Mouse (Mus musculus) spleen, adult 18-20 months (tissue): ENCODE measurements around the gene Rcn3.
"Not testable (repeated sequence)": the region's sequence is repeated elsewhere in the genome, so short reads cannot be mapped to it uniquely, and the experiment has no call there.

ENCODE experiments used
- DNase-seq, 2 experiments: peaks; one replicate each; pipeline ENCODE4 v3.0.0; 2022; ENCODE audit warnings: mixed read lengths in 2 of 2

The Rcn3 gene

GRCm38 (mm10) chr7:45124224-45125143, 32.5 kb upstream of the Rcn3 start, which contains the start of gene Rps11:
Gene Rps11, minus strand, starts transcription at chr7:45124439.
- DNase-seq: peak; percentile 96 to 98

- DNase-seq: peak; percentile 52 to 62
Observed at GRCm38 (mm10) chr7:45123186-45123570, 31.2 kb upstream of the Rcn3 start.

GRCm38 (mm10) chr7:45122561-45123185, 30.7 kb upstream of the Rcn3 start:
- no peak for DNase-seq

DNA sequence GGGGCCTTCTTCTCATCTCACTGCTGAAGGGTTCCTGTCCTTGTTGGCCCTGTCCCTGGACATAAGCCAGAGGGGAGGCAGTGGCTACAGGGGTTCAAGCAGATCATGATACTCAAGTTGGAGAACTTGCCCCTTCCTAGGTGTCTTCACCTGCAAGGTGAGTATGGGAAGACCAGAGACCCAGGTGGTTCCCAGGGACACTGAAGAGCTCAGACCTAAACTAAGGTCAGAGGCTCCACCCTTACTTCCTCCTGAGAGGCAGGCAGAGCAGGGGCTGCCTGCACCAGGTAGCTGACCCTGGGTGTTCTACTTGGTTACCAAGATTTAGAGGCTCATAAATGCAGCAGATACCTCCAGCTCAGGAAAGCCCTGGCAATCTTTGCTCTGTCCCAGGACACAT, 29.9 kb upstream of the Rcn3 start:
- DNase-seq: no peak

DNA sequence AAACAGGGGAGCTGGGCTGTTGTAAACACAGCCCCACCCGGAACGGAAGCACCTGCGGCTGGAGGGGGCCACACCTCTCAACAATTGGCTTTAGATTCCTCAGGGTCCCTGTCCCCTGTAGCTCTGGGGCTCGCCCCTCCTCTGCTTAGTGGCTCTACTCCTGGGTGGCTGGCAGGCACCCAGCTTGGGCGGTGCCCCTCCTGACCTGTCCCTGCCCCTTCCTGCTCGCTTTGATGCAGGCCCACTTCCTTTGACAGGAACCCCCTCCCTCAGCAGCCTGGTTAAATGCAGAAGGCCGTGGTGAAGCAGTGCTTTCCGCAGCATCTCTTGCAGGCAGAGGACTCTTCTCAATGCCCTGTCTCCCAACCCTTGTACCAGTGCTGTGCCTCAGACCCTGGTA, 29.4 kb upstream of the Rcn3 start:
- peak; percentile 79 to 88 for DNase-seq

DNA sequence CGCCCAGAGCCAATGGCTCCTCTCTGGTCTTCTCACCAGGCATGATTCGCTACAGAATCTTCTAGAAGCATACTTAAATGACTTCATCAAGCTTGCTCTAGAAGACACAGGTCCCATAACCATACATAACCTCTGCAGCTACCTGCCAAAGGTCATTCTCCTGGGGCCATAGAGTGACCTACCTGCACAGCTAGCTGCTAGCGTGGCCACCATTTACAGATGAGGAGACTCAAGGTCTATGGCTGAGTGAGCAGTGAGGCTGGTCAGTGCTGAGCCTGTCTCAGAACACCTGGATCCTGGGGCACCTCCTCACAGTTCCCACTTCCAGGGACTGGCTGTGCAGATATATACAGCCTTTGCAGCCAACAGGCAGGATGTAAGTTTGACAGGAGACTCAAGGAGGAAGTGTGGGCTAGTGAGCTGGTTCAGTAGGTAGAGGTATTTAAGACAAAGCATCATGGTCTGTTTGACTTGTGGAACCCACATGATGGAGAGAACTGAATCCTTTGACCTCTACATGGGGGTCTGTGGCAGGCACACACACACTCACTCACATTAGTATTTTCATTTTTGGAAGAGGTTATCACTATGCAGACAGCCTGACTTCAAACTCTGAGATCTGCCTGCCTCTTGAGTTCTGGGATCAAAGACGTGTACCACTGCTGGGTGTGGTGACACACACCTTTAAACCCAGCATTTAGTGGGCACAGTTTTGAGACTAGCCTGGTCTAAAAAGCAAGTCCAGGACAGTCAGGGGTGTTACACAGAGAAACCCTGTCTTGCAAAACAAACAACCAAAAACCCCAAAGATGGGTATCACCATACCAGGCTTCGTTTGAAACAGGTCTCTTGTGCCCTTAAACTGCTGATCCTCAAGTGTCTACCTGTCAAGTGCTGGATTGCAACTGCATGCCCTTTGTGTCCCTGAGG, 28.0 kb upstream of the Rcn3 start:
- DNase-seq: no peak

DNA sequence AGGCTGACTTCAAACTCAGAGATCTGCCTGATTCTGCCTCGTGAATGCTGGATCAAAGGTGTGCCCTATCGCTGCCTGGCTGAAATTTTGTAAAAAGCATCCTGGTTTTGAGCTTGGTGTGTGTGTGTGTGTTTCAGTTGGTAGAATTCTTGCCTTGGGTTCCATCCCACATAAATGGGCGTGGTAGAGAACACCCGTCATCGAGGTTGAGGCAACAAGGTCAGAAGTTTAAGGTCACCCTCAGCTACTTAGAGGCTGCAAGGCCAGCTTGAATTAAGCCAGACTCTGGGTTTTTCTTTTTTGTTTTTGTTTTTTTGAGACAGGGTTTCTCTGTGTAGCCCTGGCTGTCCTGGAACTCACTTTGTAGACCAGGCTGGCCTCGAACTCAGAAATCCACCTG, 26.3 kb upstream of the Rcn3 start:
- no peak for DNase-seq

DNA sequence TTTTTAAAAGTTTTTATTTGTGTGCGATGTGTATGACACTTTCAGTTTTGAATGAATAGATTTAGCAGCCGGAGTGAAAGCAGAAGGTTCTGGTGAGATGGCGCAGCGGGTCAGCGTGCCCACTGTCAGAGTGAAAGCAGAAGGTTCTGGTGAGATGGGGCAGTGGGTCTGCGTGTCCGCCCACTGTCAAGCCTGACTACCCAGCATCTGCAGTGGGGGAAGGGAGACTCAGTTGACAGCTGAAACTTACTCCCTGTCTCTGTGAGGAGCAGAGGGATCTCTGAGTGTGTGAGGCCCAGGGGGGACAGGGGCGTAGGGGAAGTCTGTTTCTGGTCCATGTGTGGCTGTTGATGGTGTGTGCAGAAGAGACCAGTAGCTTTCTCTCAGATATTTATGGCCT, 25.5 kb upstream of the Rcn3 start:
- peak in 1 of 2 experiments; percentile 45 for DNase-seq

- DNase-seq: no peak
Observed at GRCm38 (mm10) chr7:45113476-45113875, 21.5 kb upstream of the Rcn3 start.

- no peak for DNase-seq
Observed at GRCm38 (mm10) chr7:45112529-45112928, 20.5 kb upstream of the Rcn3 start.

DNA sequence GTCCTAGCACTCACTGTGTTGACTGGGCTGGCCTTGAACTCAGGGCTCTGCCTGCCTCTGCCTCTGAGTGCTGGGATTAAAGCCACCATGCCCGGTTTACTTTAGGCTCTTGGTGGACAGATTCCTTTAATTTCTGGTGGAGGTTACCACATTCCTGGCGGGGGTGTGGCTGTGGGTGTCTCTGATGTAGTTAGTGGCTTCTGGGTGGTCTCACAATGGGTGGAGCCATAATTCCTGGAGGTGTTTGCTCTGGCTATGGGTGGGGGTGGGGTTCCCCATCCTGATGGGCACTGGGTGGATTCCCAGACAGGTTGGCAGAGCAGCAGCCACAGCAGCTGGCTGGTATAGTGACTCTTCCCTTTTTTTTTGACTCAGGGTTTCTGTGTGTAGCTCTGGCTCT, 19.9 kb upstream of the Rcn3 start:
- no peak for DNase-seq

- not testable (repeated sequence) for DNase-seq
Observed at GRCm38 (mm10) chr7:45110089-45110488, 18.1 kb upstream of the Rcn3 start.

GRCm38 (mm10) chr7:45107052-45107645, 15.1 kb upstream of the Rcn3 start:
- no peak for DNase-seq

DNA sequence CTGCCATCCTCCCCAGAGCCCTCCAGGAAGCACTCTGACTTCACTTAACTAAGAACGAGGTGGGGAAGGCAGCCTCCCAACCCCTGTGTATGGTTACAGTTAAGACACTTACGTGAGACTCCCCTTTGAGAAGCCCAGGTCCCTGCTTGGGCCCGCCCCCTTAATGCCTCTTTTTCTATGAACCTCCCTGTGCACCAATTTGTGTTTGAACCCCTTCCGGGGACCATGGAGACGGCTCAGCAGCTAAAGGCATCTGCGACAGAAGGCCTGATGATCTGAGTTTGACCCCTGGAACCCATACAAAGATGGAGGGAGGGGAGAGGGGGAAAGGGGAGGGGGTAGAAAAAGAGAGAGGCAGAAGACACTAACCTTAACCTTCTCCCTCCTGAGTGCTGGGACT, 14.4 kb upstream of the Rcn3 start:
- DNase-seq: no peak

- DNase-seq: no peak
Observed at GRCm38 (mm10) chr7:45105491-45105890, 13.5 kb upstream of the Rcn3 start.

DNA sequence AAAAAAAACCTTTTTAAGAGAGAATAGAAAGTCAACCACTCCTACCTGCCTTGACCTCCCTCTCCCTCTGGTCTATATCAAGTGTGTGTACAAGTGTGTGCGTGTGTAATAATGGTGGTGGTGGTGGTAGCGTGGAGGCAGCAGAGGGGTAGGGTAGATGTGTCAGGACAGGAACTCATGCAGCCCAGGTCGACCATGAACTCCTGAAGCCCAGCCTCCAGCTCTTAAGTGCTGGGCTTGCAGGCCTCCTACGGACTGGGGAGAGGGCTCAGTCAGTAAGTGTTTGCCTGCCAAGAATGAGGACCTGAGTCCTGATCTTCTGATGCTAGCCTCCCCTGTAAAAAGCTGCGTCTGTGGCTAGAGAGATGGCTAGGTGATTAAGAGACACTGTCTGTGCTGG, 12.9 kb upstream of the Rcn3 start:
- no peak for DNase-seq

GRCm38 (mm10) chr7:45103652-45104180, 11.7 kb upstream of the Rcn3 start, which contains the start of gene Fcgrt:
Gene Fcgrt, minus strand, starts transcription at chr7:45103851.
- peak in 1 of 2 experiments; percentile 47 for DNase-seq

DNA sequence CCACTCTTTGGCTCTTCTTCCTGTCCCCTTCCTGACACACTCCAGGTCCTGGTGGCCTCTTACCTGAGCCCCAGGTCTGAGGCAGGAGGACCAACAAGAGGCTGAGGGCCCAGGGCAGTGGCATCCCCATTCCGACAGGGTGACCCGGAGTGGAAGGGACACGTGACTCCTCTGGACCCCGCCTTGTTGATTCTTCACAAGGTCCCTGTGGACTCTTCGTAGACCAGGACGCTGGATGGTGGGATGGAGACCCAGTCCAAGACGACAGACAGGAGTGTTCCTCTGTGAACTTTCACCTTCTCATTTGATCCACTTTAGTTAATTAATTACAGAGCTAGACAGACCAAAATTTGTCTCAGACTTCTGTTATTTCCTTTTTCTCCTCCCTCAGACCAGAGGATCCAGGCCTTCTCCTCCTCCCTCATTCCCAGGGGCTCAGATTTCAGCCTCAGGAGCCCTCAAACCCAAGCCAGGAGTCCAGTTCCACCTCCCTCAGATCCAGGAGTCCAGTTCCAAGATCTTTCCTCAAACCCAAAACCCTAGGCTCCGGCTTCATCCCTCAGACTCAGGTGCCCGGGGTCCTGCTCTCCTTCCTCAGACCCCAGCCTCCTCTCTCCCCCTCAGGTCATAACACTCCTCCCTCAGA, 11.0 kb upstream of the Rcn3 start:
- no peak for DNase-seq

GRCm38 (mm10) chr7:45102441-45102840, 10.4 kb upstream of the Rcn3 start:
- no peak for DNase-seq

GRCm38 (mm10) chr7:45100046-45100445, 8.0 kb upstream of the Rcn3 start:
- no peak for DNase-seq

- no peak for DNase-seq
Observed at GRCm38 (mm10) chr7:45098541-45099240, 6.7 kb upstream of the Rcn3 start.
